Mouse (Mus musculus): Measurements from ENCODE around the gene Olfr1411. TPM values are rescaled to one million over a fixed set of nuclear protein-coding genes. Genes with fewer than 3 reads are reported as not detected.

Gene Olfr1411
- polyA plus RNA-seq (2014; fragmentation: Illumina TruSeq; extraction: RNeasy Lipid Tissue Mini Kit (QIAGEN cat#74804); ENCODE audit: low read depth, low replicate concordance): not detected

DNA sequence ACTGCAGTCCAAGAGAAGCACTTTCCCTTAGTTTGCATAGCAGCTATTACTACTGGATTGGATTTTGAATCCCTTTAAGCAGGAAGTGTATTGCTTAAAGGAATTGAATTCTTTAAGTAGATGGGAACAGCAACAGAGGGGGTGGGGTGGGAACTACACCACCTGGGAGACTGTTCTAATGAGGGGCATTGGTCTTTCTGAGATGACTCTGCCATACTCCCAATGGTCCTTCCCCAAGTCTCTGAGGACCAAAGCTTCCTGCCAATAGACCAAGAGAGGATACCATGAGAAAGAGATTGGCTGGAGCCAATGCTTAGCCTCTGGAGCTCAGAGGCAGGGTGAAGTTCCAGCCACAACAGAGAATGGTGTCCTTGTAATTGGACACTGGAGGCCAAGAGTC lies at the start of gene Olfr1411:
TSS of gene Olfr1411 (plus strand) at position 301 of the 400 bp plus-strand sequence.

DNA sequence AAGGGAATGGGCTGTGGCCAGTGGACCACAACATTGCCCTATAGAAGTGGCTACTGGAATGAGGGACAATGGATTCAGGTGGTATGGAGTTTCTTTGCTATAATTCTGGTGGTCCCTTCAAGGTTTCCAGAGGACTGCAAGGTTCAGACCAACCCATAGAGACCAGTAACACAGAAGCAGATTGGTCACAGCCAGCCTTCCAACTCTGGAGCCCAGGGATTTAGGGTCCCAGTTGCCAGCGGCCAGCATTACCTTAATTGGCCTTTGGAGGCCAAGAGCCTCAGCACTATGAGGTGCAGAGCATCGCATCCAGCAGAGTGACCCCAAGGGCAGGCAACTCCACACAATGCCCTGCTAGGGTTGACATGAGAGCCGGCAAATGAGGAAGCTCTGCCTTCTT lies 23.2 kb upstream of the Olfr1411 start, which contains the start of gene Olfr1413:
TSS of gene Olfr1413 (plus strand) at position 301 of the 400 bp plus-strand sequence.

DNA sequence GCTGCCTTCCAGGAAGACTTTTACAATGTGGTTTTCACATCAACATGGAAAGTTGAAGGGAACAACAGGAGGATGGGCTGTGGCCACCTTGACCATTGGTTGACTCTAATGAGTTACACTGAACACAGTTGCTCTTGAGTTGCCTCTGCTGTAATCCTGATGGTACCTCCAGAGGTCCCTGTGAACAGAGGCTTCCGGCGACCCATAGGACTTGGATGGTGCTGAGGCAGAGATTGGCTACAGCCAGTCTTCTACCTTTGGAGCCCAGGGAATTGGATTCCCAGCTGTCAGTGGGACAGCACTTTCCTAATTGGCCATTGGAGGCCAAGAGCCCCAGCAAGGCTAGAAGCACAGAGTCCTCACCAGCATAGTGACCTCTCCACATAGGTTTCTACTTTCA lies 8.7 kb upstream of the Olfr1411 start, which contains the start of gene Olfr1412:
TSS of gene Olfr1412 (plus strand) at position 301 of the 400 bp plus-strand sequence.

GRCm38 (mm10) chr1:92605482-92605881 lies 11.3 kb downstream of the Olfr1411 start, which contains the start of gene Olfr1410:
Gene Olfr1410, plus strand, starts transcription at chr1:92605782.

GRCm38 (mm10) chr1:92617488-92617887 lies 23.3 kb downstream of the Olfr1411 start, which contains the start of gene Olfr12:
Gene Olfr12, plus strand, starts transcription at chr1:92617788.

GRCm38 (mm10) chr1:92641514-92642272 lies 47.5 kb downstream of the Olfr1411 start, which contains the start of gene Cops9:
Gene Cops9, minus strand, starts transcription at chr1:92641985.

Other genes starting within 250 kb of the Olfr1411 start
- gene Ndufa10, start 120.6 kb upstream of the Olfr1411 start, polyA plus RNA-seq (2014; fragmentation: Illumina TruSeq; extraction: RNeasy Lipid Tissue Mini Kit (QIAGEN cat#74804); ENCODE audit: low read depth, low replicate concordance): 242 TPM
- gene Olfr1416, start 109.3 kb upstream of the Olfr1411 start, polyA plus RNA-seq (2014; fragmentation: Illumina TruSeq; extraction: RNeasy Lipid Tissue Mini Kit (QIAGEN cat#74804); ENCODE audit: low read depth, low replicate concordance): not detected
- gene Olfr1415, start 98.3 kb upstream of the Olfr1411 start, polyA plus RNA-seq (2014; fragmentation: Illumina TruSeq; extraction: RNeasy Lipid Tissue Mini Kit (QIAGEN cat#74804); ENCODE audit: low read depth, low replicate concordance): not detected
- not detected for gene Olfr1414, start 75.8 kb upstream of the Olfr1411 start, polyA plus RNA-seq (2014; fragmentation: Illumina TruSeq; extraction: RNeasy Lipid Tissue Mini Kit (QIAGEN cat#74804); ENCODE audit: low read depth, low replicate concordance)
- not detected for gene Olfr1413, start 23.1 kb upstream of the Olfr1411 start, polyA plus RNA-seq (2014; fragmentation: Illumina TruSeq; extraction: RNeasy Lipid Tissue Mini Kit (QIAGEN cat#74804); ENCODE audit: low read depth, low replicate concordance)
- not detected for gene Olfr1412, start 8.6 kb upstream of the Olfr1411 start, polyA plus RNA-seq (2014; fragmentation: Illumina TruSeq; extraction: RNeasy Lipid Tissue Mini Kit (QIAGEN cat#74804); ENCODE audit: low read depth, low replicate concordance)
- gene Olfr1410, start 11.4 kb downstream of the Olfr1411 start, polyA plus RNA-seq (2014; fragmentation: Illumina TruSeq; extraction: RNeasy Lipid Tissue Mini Kit (QIAGEN cat#74804); ENCODE audit: low read depth, low replicate concordance): not detected
- not detected for gene Olfr12, start 23.4 kb downstream of the Olfr1411 start, polyA plus RNA-seq (2014; fragmentation: Illumina TruSeq; extraction: RNeasy Lipid Tissue Mini Kit (QIAGEN cat#74804); ENCODE audit: low read depth, low replicate concordance)
- gene Cops9, start 47.6 kb downstream of the Olfr1411 start, polyA plus RNA-seq (2014; fragmentation: Illumina TruSeq; extraction: RNeasy Lipid Tissue Mini Kit (QIAGEN cat#74804); ENCODE audit: low read depth, low replicate concordance): 65.2 TPM
- gene Otos, start 54.4 kb downstream of the Olfr1411 start, polyA plus RNA-seq (2014; fragmentation: Illumina TruSeq; extraction: RNeasy Lipid Tissue Mini Kit (QIAGEN cat#74804); ENCODE audit: low read depth, low replicate concordance): not detected
- not detected for gene Gpc1, start 237.2 kb downstream of the Olfr1411 start, polyA plus RNA-seq (2014; fragmentation: Illumina TruSeq; extraction: RNeasy Lipid Tissue Mini Kit (QIAGEN cat#74804); ENCODE audit: low read depth, low replicate concordance)